Mouse (Mus musculus): Measurements from ENCODE around the gene Trem2. TPM values are rescaled to one million over a fixed set of nuclear protein-coding genes. Genes with fewer than 3 reads are reported as not detected.
A peak's percentile ranks its signal among the peaks of the same experiment; 100 is the strongest.

The Trem2 gene
- total and polyA plus RNA-seq, 2 experiments from 2014 or later, result 8.4 to 23.6 TPM

- ATAC-seq (ENCODE audit: low FRiP score), result no peak
- Histone ChIP-seq H3K9ac (replicated peaks; ENCODE audit: low read length, poor library complexity, severe bottlenecking) (no peak overlapping the region), H3K4me3 (ENCODE audit: low read depth, low read length) (no peak overlapping the region), H3K36me3 (ENCODE audit: insufficient read depth, low read length) (no peaks in the 10 kb centered on the region), H3K4me2 (ENCODE audit: low read depth, low read length, poor library complexity, severe bottlenecking) (no peak overlapping the region), H3K27me3 (ENCODE audit: insufficient read depth, low read length) (no peaks in the 10 kb centered on the region), H3K9me3 (ENCODE audit: low read length) (no peaks in the 10 kb centered on the region), H3K27ac (ENCODE audit: low read depth, low read length) (no peak overlapping the region), H3K4me1 (ENCODE audit: insufficient read depth, low read length) (no peaks in the 10 kb centered on the region)
- TF ChIP-seq CTCF (IDR thresholded peaks at IDR 0.05), result no peak
- WGBS, result 63% methylated on average over 3 of the region's 3 CpGs
- peak; percentile 22 for DNase-seq (ENCODE audit: low spot score)
Observed at GRCm38 (mm10) chr17:48362346-48362745, 16.1 kb downstream of the Trem2 start.

GRCm38 (mm10) chr17:48362966-48363365, 16.8 kb downstream of the Trem2 start:
- Histone ChIP-seq H3K27me3 (ENCODE audit: insufficient read depth, low read length) (no peaks in the 10 kb centered on the region), H3K4me1 (ENCODE audit: insufficient read depth, low read length) (no peaks in the 10 kb centered on the region), H3K9me3 (ENCODE audit: low read length) (no peaks in the 10 kb centered on the region), H3K4me2 (ENCODE audit: low read depth, low read length, poor library complexity, severe bottlenecking) (no peak overlapping the region), H3K27ac (ENCODE audit: low read depth, low read length) (no peak overlapping the region), H3K36me3 (ENCODE audit: insufficient read depth, low read length) (no peaks in the 10 kb centered on the region), H3K9ac (replicated peaks; ENCODE audit: low read length, poor library complexity, severe bottlenecking) (no peak overlapping the region), H3K4me3 (ENCODE audit: low read depth, low read length) (no peak overlapping the region)
- peak; percentile 50 for DNase-seq (ENCODE audit: low spot score)
- ATAC-seq (ENCODE audit: low FRiP score), result no peak
- 82% methylated on average over 8 of the region's 8 CpGs for WGBS
- no peak for TF ChIP-seq CTCF (IDR thresholded peaks at IDR 0.05)

- Histone ChIP-seq H3K36me3 (ENCODE audit: insufficient read depth, low read length) (no peaks in the 10 kb centered on the region), H3K9ac (replicated peaks; ENCODE audit: low read length, poor library complexity, severe bottlenecking) (no peak overlapping the region), H3K27ac (ENCODE audit: low read depth, low read length) (no peak overlapping the region), H3K4me2 (ENCODE audit: low read depth, low read length, poor library complexity, severe bottlenecking) (no peak overlapping the region), H3K9me3 (ENCODE audit: low read length) (no peaks in the 10 kb centered on the region), H3K27me3 (ENCODE audit: insufficient read depth, low read length) (no peaks in the 10 kb centered on the region), H3K4me1 (ENCODE audit: insufficient read depth, low read length) (no peaks in the 10 kb centered on the region), H3K4me3 (ENCODE audit: low read depth, low read length) (no peak overlapping the region)
- DNase-seq (ENCODE audit: low spot score) (no peak), ATAC-seq (ENCODE audit: low FRiP score) (no peak)
- 72% methylated on average over 6 of the region's 6 CpGs for WGBS
- TF ChIP-seq CTCF (IDR thresholded peaks at IDR 0.05), result no peak
Observed at GRCm38 (mm10) chr17:48363421-48363965, 17.3 kb downstream of the Trem2 start.

GRCm38 (mm10) chr17:48365511-48366155, 19.4 kb downstream of the Trem2 start:
- H3K9ac ChIP-seq (replicated peaks; ENCODE audit: low read length, poor library complexity, severe bottlenecking), result no peak overlapping the region
- no peaks in the 10 kb centered on the region for H3K9me3 ChIP-seq (ENCODE audit: low read length)
- ATAC-seq (ENCODE audit: low FRiP score), result no peak
- no peak for DNase-seq (ENCODE audit: low spot score)
- no peaks in the 10 kb centered on the region for H3K27me3 ChIP-seq (ENCODE audit: insufficient read depth, low read length)
- WGBS, result 69% methylated on average over 9 of the region's 9 CpGs
- H3K4me1 ChIP-seq (ENCODE audit: insufficient read depth, low read length), result no peaks in the 10 kb centered on the region
- TF ChIP-seq CTCF (IDR thresholded peaks at IDR 0.05), result no peak
- no peak overlapping the region for H3K27ac ChIP-seq (ENCODE audit: low read depth, low read length)
- H3K4me3 ChIP-seq (ENCODE audit: low read depth, low read length), result no peak overlapping the region
- H3K36me3 ChIP-seq (ENCODE audit: insufficient read depth, low read length), result no peaks in the 10 kb centered on the region
- H3K4me2 ChIP-seq (ENCODE audit: low read depth, low read length, poor library complexity, severe bottlenecking), result no peak overlapping the region

GRCm38 (mm10) chr17:48366806-48367205, 20.6 kb downstream of the Trem2 start:
- Histone ChIP-seq H3K27ac (ENCODE audit: low read depth, low read length) (no peak overlapping the region), H3K36me3 (ENCODE audit: insufficient read depth, low read length) (no peaks in the 10 kb centered on the region), H3K9ac (replicated peaks; ENCODE audit: low read length, poor library complexity, severe bottlenecking) (no peak overlapping the region), H3K4me2 (ENCODE audit: low read depth, low read length, poor library complexity, severe bottlenecking) (no peak overlapping the region), H3K27me3 (ENCODE audit: insufficient read depth, low read length) (no peaks in the 10 kb centered on the region), H3K4me3 (ENCODE audit: low read depth, low read length) (no peak overlapping the region), H3K9me3 (ENCODE audit: low read length) (no peaks in the 10 kb centered on the region), H3K4me1 (ENCODE audit: insufficient read depth, low read length) (no peaks in the 10 kb centered on the region)
- 93% methylated on average over 5 of the region's 5 CpGs for WGBS
- ATAC-seq (ENCODE audit: low FRiP score) (no peak), DNase-seq (ENCODE audit: low spot score) (no peak)
- no peak for TF ChIP-seq CTCF (IDR thresholded peaks at IDR 0.05)

GRCm38 (mm10) chr17:48371621-48372020, 25.4 kb downstream of the Trem2 start:
- Histone ChIP-seq H3K4me3 (ENCODE audit: low read depth, low read length) (no peak overlapping the region), H3K4me1 (ENCODE audit: insufficient read depth, low read length) (no peaks in the 10 kb centered on the region), H3K36me3 (ENCODE audit: insufficient read depth, low read length) (no peaks in the 10 kb centered on the region), H3K27ac (ENCODE audit: low read depth, low read length) (no peak overlapping the region), H3K9ac (replicated peaks; ENCODE audit: low read length, poor library complexity, severe bottlenecking) (no peak overlapping the region), H3K27me3 (ENCODE audit: insufficient read depth, low read length) (no peaks in the 10 kb centered on the region), H3K9me3 (ENCODE audit: low read length) (no peaks in the 10 kb centered on the region), H3K4me2 (ENCODE audit: low read depth, low read length, poor library complexity, severe bottlenecking) (no peak overlapping the region)
- DNase-seq (ENCODE audit: low spot score) (no peak), ATAC-seq (ENCODE audit: low FRiP score) (no peak)
- no peak for TF ChIP-seq CTCF (IDR thresholded peaks at IDR 0.05)
